Mouse (Mus musculus) thymus, adult 2 months (tissue): ENCODE results near the gene Chst5.

Experiments
- CTCF ChIP-seq: fragments of 200-500 bp; IDR thresholded peaks from 2 replicates; pipeline ENCODE4 v1.5.1; 2012; ENCODE audit warnings: mild to moderate bottlenecking, control low read depth, low read length, moderate library complexity, borderline replicate concordance; ENCODE audit not compliant: control insufficient read depth, poor library complexity, insufficient read depth; ENCODE audit errors: extremely low read depth
- POLR2A ChIP-seq: fragments of 200-500 bp; IDR thresholded peaks from 2 replicates; pipeline ENCODE4 v1.6.1; 2012; ENCODE audit warnings: mild to moderate bottlenecking, low read length, control low read depth, moderate library complexity; ENCODE audit not compliant: control insufficient read depth, poor library complexity, insufficient read depth; ENCODE audit errors: extremely low read depth

DNA sequence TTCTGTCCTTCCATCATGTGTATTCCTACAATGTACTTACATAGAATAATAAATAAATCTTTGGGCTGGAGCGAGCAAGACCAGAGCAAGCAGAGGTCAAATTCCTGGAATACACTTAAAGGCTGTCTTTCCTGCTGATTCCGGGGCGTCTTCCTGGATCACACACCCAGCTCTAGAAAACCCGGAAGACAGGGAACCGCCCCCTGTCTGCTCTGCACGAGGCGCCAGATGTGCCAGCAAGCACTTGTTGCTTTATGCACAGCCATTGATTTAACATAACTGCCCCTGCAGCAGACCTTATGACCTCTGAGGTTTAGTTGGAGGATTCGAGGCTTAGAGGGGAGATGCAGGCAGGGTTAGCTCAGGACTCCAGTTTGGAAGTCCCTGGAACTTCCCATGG lies 18.3 kb downstream of the Chst5 start:
- no peak for TF ChIP-seq POLR2A
- TF ChIP-seq CTCF, result no peak
